Mouse (Mus musculus): Measurements from ENCODE around the gene Sept3.
A peak's percentile ranks its signal among the peaks of the same experiment; 100 is the strongest.

The Sept3 gene

DNA sequence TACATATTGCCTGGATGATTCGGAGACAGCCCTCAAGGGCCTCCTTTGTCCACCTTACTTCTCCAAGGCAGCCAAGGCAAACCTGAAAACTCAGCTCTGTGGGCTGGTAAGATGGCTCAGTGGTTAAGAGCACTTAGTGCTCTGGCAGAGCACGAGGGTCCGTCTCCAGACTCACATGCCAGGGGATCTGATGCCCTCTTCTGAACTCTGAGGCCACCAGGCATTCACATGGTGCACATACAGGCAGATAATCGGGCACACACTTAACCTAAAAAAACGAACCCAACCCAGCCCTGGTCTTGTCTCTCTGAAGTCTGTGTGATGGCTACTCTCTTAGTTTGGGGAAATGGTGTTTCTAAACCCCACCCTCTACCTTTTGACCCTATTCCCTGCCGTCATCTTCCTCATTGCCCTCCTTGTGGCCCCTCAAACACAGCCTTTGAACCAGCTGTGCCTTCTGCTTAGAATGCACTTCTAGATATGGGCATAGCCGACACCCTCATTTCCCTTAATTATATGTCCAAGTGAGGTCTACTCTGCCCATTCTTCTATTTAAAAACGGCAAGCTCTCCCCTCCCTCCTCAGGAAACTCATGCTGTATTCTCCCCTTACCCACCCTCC, 65.1 kb downstream of the Sept3 start:
- no peak for DNase-seq (ENCODE audit: low spot score)

DNA sequence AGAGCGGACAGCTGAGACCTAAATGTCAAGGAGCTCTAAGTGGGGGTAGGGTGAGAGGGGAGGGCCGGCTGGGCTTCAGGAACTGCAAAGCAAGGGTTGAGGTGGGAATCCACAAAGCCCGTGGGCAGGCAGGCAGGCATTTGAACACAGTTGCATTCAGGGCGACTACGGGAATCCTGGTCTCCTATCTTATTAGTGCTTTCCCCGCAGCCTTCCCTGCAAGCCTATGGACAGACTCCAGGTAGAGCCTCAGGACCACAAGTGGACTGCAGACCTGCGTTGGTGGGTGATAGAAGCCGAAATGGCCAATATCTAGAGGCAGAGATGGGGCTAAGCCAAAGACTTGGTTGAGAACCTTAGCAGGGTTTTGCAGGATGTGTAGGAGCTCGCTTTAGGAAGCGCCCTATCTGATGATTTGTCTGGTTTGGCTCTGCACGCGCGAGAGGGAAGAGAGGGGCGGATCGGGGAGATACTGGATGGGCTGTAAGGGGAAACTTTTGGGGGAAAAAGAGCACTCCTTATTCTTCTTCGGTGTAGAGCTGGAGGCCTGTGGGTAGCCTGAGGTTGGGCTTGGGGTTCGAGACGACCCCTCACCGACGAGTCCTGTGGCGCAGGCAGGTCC, 65.8 kb downstream of the Sept3 start:
- DNase-seq (ENCODE audit: low spot score), result no peak

DNA sequence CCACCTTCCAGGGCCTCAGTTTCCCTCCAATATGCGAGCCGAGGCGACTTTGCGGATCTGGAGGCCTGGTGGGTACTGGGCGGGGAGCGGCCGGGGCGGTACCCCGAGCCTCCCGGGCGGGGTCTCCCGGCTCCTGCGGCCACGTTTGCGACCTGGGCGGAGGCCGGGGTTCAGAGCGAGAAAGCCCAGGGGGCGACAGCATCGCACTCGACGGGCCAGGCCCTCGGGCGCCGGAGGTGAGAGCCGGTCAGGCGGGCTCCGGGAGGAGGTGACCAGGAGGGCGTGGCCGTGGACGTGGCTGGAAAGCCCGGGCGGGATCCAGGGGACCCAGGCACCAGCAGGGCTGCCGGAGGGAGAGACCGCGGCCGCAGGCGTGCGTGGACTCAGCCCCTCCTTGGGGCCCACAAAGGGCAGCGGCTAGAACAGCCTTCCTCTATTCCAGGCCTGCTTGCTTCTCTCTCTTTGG, 66.4 kb downstream of the Sept3 start:
- DNase-seq (ENCODE audit: low spot score), result peak; percentile 56

DNA sequence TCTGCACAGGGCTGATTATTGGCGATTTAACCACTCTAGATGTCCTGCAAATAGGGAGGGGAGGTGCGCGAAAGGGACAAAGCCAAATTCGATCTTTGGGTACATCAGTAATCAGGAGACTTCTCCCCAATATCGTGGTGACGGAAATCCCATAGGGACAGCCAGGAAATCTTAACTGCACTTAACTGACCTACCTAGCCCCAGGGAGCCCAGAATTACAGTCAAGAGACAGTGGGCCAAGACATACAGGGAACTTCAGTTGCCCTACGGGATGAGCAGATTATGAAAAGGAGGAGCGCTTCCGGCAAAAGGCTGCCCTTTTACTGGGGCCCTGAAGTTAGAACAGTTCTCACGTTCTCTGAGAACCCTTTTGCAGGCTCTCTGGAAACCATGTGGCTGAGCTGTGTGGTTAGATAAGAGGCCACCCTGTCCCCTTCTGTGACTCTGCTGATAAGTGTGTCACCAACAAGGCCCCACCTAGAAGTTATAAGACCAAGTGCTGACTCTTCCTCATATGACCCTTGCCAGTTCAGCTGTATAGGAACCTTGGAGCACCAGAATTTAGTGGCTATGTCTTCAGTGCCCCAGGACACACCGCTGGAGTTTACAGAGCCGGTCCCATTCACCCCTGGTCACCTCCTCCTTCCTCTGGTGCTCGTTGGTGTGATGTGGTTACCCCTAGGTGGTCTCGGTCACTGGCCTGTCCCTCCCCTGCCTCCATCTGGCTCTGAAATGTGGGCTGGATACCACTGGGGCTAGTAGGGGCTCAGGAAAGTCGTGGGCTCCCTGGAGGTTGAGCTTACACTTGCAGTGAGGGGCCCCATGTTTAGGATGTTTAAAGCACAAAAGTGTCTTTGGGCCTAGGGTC, 67.2 kb downstream of the Sept3 start:
- no peak for DNase-seq (ENCODE audit: low spot score)

DNA sequence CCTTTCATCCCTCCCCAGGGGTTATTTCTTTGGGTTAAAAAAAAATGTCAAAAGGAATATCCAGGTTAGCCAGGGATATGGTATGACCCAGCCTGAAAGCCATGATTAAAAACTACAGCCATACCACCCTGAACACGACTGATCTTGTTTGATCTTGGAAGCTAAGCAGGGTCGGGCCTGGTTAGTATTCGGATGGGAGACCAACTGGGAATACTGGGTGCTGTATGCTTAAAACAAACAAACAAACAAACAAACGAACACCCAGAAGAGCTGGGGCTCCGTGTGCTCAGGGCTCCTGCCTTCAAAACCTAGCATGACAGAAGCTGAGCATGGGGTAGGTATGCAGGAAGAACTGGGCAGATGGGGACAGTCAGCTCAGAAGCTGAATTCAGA, 67.8 kb downstream of the Sept3 start:
- no peak for DNase-seq (ENCODE audit: low spot score)

DNA sequence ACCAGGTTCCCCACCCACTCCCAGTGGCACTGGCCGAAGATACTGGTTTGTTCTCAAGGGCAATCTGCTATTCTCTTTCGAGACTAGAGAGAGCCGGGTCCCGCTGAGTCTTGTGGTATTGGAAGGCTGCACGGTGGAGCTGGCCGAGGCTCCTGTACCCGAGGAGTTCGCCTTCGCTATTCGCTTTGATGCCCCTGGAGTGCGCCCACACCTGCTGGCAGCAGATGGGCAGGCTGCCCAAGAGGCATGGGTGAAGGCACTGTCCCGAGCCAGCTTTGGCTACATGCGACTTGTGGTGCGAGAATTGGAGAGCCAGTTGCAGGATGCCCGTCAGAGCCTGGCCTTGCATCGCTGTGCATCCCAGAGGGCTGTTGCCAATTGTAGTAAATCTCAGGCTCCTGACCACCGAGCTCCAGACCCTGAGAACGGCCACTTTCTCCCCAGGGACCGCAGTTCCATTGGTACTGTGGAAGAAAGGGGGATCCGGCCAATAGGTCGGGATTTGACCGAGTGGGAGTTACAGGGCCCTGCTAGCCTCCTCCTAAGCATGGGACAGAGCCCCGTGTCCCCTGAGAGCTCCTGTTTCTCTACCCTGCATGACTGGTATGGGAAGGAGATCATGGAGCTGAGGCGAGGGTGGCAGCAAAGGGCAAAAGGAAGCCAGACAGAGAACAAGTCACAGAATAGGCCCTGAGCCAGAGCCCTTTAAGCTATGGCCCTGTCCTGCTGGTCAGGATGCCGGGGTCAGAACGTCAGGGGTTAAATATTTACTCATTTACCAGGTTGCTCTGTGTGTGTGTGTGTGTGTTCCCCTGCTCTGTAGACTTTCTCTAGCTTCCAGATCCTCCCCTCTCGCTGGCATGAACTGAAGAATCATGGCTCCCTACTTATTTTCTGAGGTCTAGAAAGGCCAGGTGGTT, 68.9 kb downstream of the Sept3 start:
- DNase-seq (ENCODE audit: low spot score), result no peak
